Mouse (Mus musculus) CD4-positive, CD25-positive, alpha-beta regulatory T cell, adult 9 weeks (primary cell): ENCODE measurements around the gene Gabra4. TPM values are rescaled to one million over a fixed set of nuclear protein-coding genes. Genes with fewer than 3 reads are reported as not detected.

Source experiments
- polyA plus RNA-seq: library from polyadenylated mRNA; unstranded; fragments of 100-300 nt; shearing (Covaris generic); gene quantifications from one replicate; pipeline ENCODE4 v1.2.1, GENCODE M21; 2017

Gabra4 gene
- polyA plus RNA-seq = not detected

DNA sequence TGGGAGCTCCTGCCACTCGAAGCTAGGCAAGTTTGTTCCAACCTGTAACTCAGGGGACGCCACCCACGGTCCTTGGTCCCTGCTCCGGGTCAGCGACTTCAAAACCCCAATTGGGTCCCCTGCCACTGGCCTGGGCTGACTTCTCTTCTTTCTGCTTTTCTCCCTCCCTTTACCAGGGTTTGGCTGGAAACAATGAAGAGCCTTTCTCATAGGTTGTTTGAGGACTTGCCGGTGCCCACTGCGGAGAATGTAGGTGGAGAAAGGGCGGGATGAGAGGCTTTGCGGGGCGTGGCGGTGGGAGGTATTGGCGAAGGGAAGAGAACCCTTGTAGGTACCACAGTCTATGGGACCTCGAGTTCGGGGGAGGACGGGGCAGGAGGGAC is at the start of gene Gabra4:
TSS of gene Gabra4 (minus strand) at position 194 of the 383 bp plus-strand sequence.

DNA sequence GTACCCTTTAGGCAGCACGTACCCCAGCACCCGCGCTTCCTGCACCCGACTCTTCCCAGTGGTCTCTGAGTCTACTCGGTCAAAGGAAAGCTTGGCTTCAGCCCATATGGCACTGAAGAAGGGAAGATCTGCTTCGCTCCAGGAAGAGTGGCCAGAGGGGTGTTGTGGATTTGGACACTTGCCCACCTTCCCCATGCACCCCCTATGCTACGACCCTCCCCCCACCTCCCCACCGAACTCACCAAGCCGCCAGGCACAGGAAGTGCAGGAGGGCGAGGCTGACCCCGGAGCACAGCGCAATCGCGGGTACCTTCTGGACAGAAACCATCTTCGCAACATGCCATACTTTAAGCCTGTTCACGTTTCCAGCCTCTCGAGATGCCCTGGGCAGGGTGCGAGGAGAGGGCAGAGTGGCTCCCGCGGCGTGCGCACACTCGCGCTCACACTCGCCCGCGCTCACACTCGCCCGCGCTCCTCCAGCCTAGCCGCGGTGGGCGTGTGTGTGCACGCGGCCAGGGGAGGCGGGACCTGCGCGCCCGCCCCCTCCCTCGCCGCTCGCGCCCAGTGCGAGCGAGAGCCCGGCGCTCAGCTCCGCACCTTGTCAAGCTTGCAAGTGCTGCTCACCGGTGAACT is 510 bp downstream of the Gabra4 start, which contains the start of gene Gabrb1:
TSS of gene Gabrb1 (plus strand) at position 632 of the 633 bp plus-strand sequence.

DNA sequence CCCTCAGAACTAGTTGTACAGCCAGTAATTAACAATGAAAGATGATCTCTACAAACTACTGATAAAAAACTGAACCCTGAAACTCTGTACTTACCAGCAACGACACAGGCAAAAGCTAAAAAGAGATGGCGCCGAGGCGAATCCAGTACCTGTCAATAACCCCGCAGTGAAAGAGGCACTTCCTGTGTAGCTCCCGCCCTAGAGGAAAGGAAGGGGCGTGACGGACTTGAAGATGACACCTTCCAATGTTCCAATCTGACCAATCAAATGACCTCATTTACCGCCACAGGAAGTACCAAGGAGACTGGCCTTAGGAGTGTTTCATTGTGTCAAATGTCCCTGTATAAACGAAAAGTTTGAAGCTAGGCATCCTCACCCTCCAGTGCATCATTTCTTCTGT is 110.0 kb downstream of the Gabra4 start, which contains the start of gene Cox7b2:
TSS of gene Cox7b2 (minus strand) at position 127 of the 400 bp plus-strand sequence.

Other genes starting within 250 kb of the Gabra4 start
- not detected for gene Cox7b2, start 110.1 kb downstream of the Gabra4 start, polyA plus RNA-seq
- 0.02 TPM for gene Gabrb1, start 195 bp downstream of the Gabra4 start, polyA plus RNA-seq